16 mouse cellular contexts compared by ENCODE assay signal in the genomic region with DNA sequence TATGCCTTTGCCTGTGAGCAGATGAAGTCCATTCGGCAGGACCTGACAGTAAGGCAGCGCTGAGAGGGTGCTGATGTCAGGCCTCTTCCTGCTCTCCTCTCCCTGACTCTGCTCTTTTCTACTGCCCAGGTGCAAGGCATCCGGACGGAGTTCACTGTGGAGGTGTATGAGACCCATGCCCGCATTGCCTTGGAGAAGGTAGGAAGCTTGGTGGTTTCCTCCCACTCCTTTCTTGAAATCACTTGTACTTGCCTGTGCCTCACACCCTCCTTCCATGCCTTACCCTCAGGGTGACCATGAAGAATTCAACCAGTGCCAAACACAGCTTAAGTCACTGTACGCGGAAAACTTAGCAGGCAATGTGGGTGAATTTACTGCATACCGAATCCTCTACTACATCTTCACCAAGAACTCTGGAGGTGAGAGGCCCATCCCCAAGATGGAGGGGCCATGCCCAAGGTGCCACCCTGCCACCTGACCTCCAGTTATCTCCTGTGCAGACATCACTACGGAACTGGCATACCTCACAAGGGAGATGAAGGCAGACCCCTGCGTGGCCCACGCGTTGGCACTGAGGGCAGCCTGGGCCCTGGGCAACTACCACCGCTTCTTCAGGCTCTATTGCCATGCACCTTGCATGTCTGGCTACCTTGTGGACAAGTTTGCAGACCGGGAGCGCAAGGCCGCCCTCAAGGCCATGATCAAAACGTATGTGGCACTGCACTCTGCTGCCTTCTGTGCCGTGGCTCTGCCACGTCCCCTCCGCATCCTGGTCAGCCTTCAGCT. TPM values are rescaled to one million over a fixed set of nuclear protein-coding genes. Genes with fewer than 3 reads are reported as not detected.
DNase-seq lines count a peak whose midpoint lies in the region; ATAC-seq and TF ChIP-seq lines count a peak whose summit lies in the region.
"Had no signal": no experiment of that assay in that cellular context is flagged by ENCODE, and none has a peak within 500 bp of the region (broad histone marks: within the 10 kb centered on the region; RNA-seq: fewer than 3 reads in every experiment).

No protein-coding gene starts in this region.

- TF ChIP-seq POLR2A in myocyte (IDR thresholded peaks at IDR 0.05; ENCODE audit: insufficient read length, low read depth) = no peak

- no peak overlapping the region for H3ac ChIP-seq in myocyte (ENCODE audit: control insufficient read depth, insufficient read length)

- peaks cover 38% of the 10 kb centered on the region for H3K36me3 ChIP-seq in myocyte (ENCODE audit: control insufficient read depth, insufficient read depth)

- H3K27me3 ChIP-seq in myocyte (ENCODE audit: control insufficient read depth, insufficient read depth, insufficient read length) = no peaks in the 10 kb centered on the region
- H3K27me3 ChIP-seq: forebrain, embryonic 13.5 days; heart, embryonic 13.5 days; limb, embryonic 12.5 days had no signal

- DNase-seq in frontal cortex, postnatal 10 days (ENCODE audit: low spot score in 2 of 2) = peak; percentile 12
- DNase-seq in frontal cortex, postnatal 14 days (ENCODE audit: low spot score in 2 of 2) = no peak
- peak; percentile 7 to 16 for DNase-seq in layer of hippocampus, postnatal 10 days (ENCODE audit: low spot score in 2 of 2)
- no peak for DNase-seq in layer of hippocampus, postnatal 14 days (ENCODE audit: low spot score in 2 of 2)
- peak; percentile 41 for DNase-seq in cerebellum, adult 9-11 months
- DNase-seq in lung, postnatal 36 days = no peak

- no peak overlapping the region for H3K4me3 ChIP-seq in myocyte
- H3K4me3 ChIP-seq: forebrain, embryonic 13.5 days; heart, embryonic 13.5 days; limb, embryonic 12.5 days; midbrain, embryonic 12.5 days had no signal

- H3K79me2 ChIP-seq in myocyte (ENCODE audit: control insufficient read depth, insufficient read depth) = peaks cover 3% of the 10 kb centered on the region

- ATAC-seq in granulocyte monocyte progenitor cell, adult 5-6 weeks (replicated peaks; ENCODE audit: poor library complexity, severe bottlenecking) = no peak
- ATAC-seq: forebrain, embryonic 13.5 days; inflammation-experienced regulatory T-cells, adult 6 months had no signal

- H3K4me2 ChIP-seq in myocyte (ENCODE audit: low read depth) = no peak overlapping the region
- H3K4me2 ChIP-seq: forebrain, embryonic 13.5 days; heart, embryonic 13.5 days; hindbrain, embryonic 14.5 days; limb, embryonic 12.5 days; liver, embryonic 11.5 days; midbrain, embryonic 12.5 days had no signal

TF ChIP-seq in myocyte, 11 proteins besides CTCF, POLR2A, EP300 and RAD21:
- TF ChIP-seq POLR2AphosphoS2 (IDR thresholded peaks at IDR 0.05; ENCODE audit: insufficient read length, low read depth) (peak; percentile 81), MAX (IDR thresholded peaks at IDR 0.05; ENCODE audit: low read depth) (no peak)
TF ChIP-seq in myocyte: peak in this region for 1.

RNA-seq across cellular contexts. Expression of gene Leng9, which starts 5.2 kb away (rescaled TPM):
- total RNA-seq in layer of hippocampus, postnatal 10 days (2021) = 1 to 10 TPM; 4.2 to 5.0 TPM
- total RNA-seq in layer of hippocampus, postnatal 14 days (2021) = 1 to 10 TPM; 5.2 to 6.2 TPM
- 3.2 TPM for polyA plus RNA-seq in myocyte (2012; fragmentation: generic; extraction: Trizol)
- 0.32 TPM in 1 of 2 replicates, not detected in the other for total RNA-seq in granulocyte monocyte progenitor cell, adult 5-6 weeks (2014; fragmentation: Nextera tagmentation)
- 1.4 and 2.0 TPM in 2 replicates for total RNA-seq in granulocyte monocyte progenitor cell, adult 5-6 weeks (2017)

RNA-seq across cellular contexts. Expression of gene Leng8, which starts 8.1 kb away (rescaled TPM):
- 100 to 1,000 TPM; 164 to 177 TPM for total RNA-seq in layer of hippocampus, postnatal 10 days (2021)
- 100 to 1,000 TPM; 157 to 196 TPM for total RNA-seq in layer of hippocampus, postnatal 14 days (2021)
- 33.3 TPM for polyA plus RNA-seq in myocyte (2012; fragmentation: generic; extraction: Trizol)
- 69.9 and 91.7 TPM in 2 replicates for total RNA-seq in granulocyte monocyte progenitor cell, adult 5-6 weeks (2014; fragmentation: Nextera tagmentation)
- total RNA-seq in granulocyte monocyte progenitor cell, adult 5-6 weeks (2017) = 18.0 and 26.4 TPM in 2 replicates

RNA-seq across cellular contexts. Expression of gene Cdc42ep5, which starts 19.7 kb away (rescaled TPM):
- total RNA-seq in layer of hippocampus, postnatal 10 days (2021) = 1 to 10 TPM; 1.7 to 2.6 TPM
- 1 to 10 TPM; 1.1 to 1.4 TPM for total RNA-seq in layer of hippocampus, postnatal 14 days (2021)
- 26.5 TPM for polyA plus RNA-seq in myocyte (2012; fragmentation: generic; extraction: Trizol)
- not detected in 2 replicates for total RNA-seq in granulocyte monocyte progenitor cell, adult 5-6 weeks (2014; fragmentation: Nextera tagmentation)
- 0.21 TPM in 1 of 2 replicates, not detected in the other for total RNA-seq in granulocyte monocyte progenitor cell, adult 5-6 weeks (2017)
- total RNA-seq: megakaryocyte, adult 5-6 weeks had no signal
- polyA plus RNA-seq: inflammation-experienced regulatory T-cells, adult 6 months had no signal

RNA-seq across cellular contexts. Expression of gene Ttyh1, which starts 25.8 kb away (rescaled TPM):
- total RNA-seq in layer of hippocampus, postnatal 10 days (2021) = 100 to 1,000 TPM; 610 to 702 TPM
- total RNA-seq in layer of hippocampus, postnatal 14 days (2021) = 100 to 1,000 TPM; 671 to 757 TPM
- polyA plus RNA-seq in myocyte (2012; fragmentation: generic; extraction: Trizol) = 0.10 TPM
- total RNA-seq in granulocyte monocyte progenitor cell, adult 5-6 weeks (2014; fragmentation: Nextera tagmentation) = not detected in 2 replicates
- total RNA-seq in granulocyte monocyte progenitor cell, adult 5-6 weeks (2017) = 0.09 and 0.52 TPM in 2 replicates
- total RNA-seq: megakaryocyte, adult 5-6 weeks had no signal

Comparison
In these comparisons a context has a peak if more than half of its experiments do, and no peak if none do; other contexts are left out.
1. DNase-seq: peak in frontal cortex, postnatal 10 days (2 of 2), layer of hippocampus, postnatal 10 days (2 of 2) and cerebellum, adult 9-11 months (single experiment); none in frontal cortex, postnatal 14 days (0 of 2), layer of hippocampus, postnatal 14 days (0 of 2) and lung, postnatal 36 days (single experiment).